Mouse (Mus musculus) urinary bladder, adult 2 months (tissue): ENCODE data around the gene Duox1. TPM values are rescaled to one million over a fixed set of nuclear protein-coding genes. Genes with fewer than 3 reads are reported as not detected.
A peak's percentile ranks its signal among the peaks of the same experiment; 100 is the strongest.
"Not testable (repeated sequence)": the region's sequence is repeated elsewhere in the genome, so short reads cannot be mapped to it uniquely, and the experiment has no call there.

Source experiments
- DNase-seq: peaks from one replicate; pipeline ENCODE4 v3.0.0; 2022; ENCODE audit warnings: low spot score
- polyA plus RNA-seq: library from polyadenylated mRNA; depleted of rRNA; stranded (reverse); fragments of >200 nt; gene quantifications from 2 replicates; pipeline ENCODE4 v1.2.3, GENCODE M21; 2012; rRNA removed

The Duox1 gene
- polyA plus RNA-seq, 1 experiment, result 5.3 TPM

GRCm38 (mm10) chr2:122374666-122375331 is 59.3 kb downstream of the Duox1 start:
- no peak for DNase-seq

GRCm38 (mm10) chr2:122375391-122375991 is 60.0 kb downstream of the Duox1 start:
- DNase-seq, result peak; percentile 85

- no peak for DNase-seq
These were observed 60.6 kb downstream of the Duox1 start for GRCm38 (mm10) chr2:122376041-122376561.

GRCm38 (mm10) chr2:122377215-122377674 is 61.8 kb downstream of the Duox1 start:
- DNase-seq, result peak; percentile 97

- peak; percentile 67 for DNase-seq
These were observed 62.3 kb downstream of the Duox1 start for GRCm38 (mm10) chr2:122377751-122378246.

GRCm38 (mm10) chr2:122378421-122379291 is 63.2 kb downstream of the Duox1 start:
- DNase-seq, result no peak

GRCm38 (mm10) chr2:122379292-122379650 is 63.8 kb downstream of the Duox1 start:
- DNase-seq, result no peak

- no peak for DNase-seq
These were observed 65.4 kb downstream of the Duox1 start for GRCm38 (mm10) chr2:122380768-122381311.

- no peak for DNase-seq
These were observed 66.0 kb downstream of the Duox1 start for GRCm38 (mm10) chr2:122381329-122382103.

- DNase-seq, result no peak
These were observed 66.6 kb downstream of the Duox1 start for GRCm38 (mm10) chr2:122382121-122382520.

GRCm38 (mm10) chr2:122385095-122385494 is 69.6 kb downstream of the Duox1 start:
- no peak for DNase-seq

GRCm38 (mm10) chr2:122387135-122387534 is 71.7 kb downstream of the Duox1 start:
- not testable (repeated sequence) for DNase-seq

GRCm38 (mm10) chr2:122396150-122396549 is 80.7 kb downstream of the Duox1 start:
- no peak for DNase-seq

Other genes with a start within 250 kb of the Duox1 start
- 8.9 and 10.1 TPM in 2 replicates for gene Spg11, start 197.3 kb upstream of the Duox1 start, polyA plus RNA-seq
- 721 and 902 TPM in 2 replicates for gene B2m, start 168.0 kb upstream of the Duox1 start, polyA plus RNA-seq
- 0.04 and 0.06 TPM in 2 replicates for gene Trim69, start 155.0 kb upstream of the Duox1 start, polyA plus RNA-seq
- not detected in 2 replicates for gene Patl2, start 129.5 kb upstream of the Duox1 start, polyA plus RNA-seq
- not detected in 2 replicates for gene Terb2, start 129.4 kb upstream of the Duox1 start, polyA plus RNA-seq
- 57.5 and 74.7 TPM in 2 replicates for gene Sord, start 80.9 kb upstream of the Duox1 start, polyA plus RNA-seq
- gene Duox2, start 17.2 kb upstream of the Duox1 start, polyA plus RNA-seq, result 0.54 and 0.56 TPM in 2 replicates
- 0.34 and 0.50 TPM in 2 replicates for gene Duoxa2, start 16.8 kb upstream of the Duox1 start, polyA plus RNA-seq
- gene Duoxa1, start 1.9 kb upstream of the Duox1 start, polyA plus RNA-seq, result 22.8 and 26.6 TPM in 2 replicates
- gene Shf, start 53.5 kb downstream of the Duox1 start, polyA plus RNA-seq, result 8.2 TPM in 2 replicates
- gene Slc28a2, start 110.8 kb downstream of the Duox1 start, polyA plus RNA-seq, result 3.3 and 4.0 TPM in 2 replicates
- 0.01 TPM in 1 of 2 replicates, not detected in the other for gene Gm14085, start 169.3 kb downstream of the Duox1 start, polyA plus RNA-seq